Mouse (Mus musculus): ENCODE measurements around the gene Slc6a14. TPM values are rescaled to one million over a fixed set of nuclear protein-coding genes. Genes with fewer than 3 reads are reported as not detected.

Gene Slc6a14
- 1.1 and 1.3 TPM in 2 replicates for polyA plus RNA-seq (2015; fragmentation: Nextera tagmentation; extraction: Ambion mirVana)

DNA sequence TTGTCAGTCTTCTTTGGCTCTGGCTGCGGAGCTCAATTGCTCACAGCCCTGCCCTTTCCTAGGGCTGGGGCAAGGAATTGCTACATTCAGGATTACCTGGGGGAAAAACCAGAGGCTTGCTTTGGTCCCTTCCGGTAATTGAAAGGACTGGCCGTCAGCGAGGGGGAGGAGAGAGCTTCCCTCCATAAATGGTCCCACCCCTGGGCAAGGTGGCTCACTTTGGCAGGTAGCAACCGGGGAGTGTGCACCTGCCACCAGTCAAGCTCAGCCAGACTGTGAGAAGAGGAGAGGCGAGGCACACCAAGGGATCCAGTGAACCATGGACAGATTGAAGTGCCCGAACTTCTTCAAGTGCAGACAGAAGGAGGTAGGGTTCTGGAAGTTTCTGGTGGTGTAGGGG is at the start of gene Slc6a14:
TSS of gene Slc6a14 (plus strand) at position 68 of the 400 bp plus-strand sequence.
- Histone ChIP-seq H3K4me2 (replicated peaks) (no peak within 1 kb of the TSS), H3K27me3 (replicated peaks) (no peaks in the 10 kb centered on the region), H3K9me3 (no peaks in the 10 kb centered on the region), H3K9ac (no peak within 1 kb of the TSS), H3K4me3 (replicated peaks) (no peak within 1 kb of the TSS), H3K27ac (no peak within 1 kb of the TSS), H3K36me3 (no peaks in the 10 kb centered on the region), H3K4me1 (replicated peaks) (no peaks in the 10 kb centered on the region)
- 63% methylated on average over 7 of the region's 7 CpGs for WGBS
- ATAC-seq: no peak; the same call in 1 of the 2 replicates

DNA sequence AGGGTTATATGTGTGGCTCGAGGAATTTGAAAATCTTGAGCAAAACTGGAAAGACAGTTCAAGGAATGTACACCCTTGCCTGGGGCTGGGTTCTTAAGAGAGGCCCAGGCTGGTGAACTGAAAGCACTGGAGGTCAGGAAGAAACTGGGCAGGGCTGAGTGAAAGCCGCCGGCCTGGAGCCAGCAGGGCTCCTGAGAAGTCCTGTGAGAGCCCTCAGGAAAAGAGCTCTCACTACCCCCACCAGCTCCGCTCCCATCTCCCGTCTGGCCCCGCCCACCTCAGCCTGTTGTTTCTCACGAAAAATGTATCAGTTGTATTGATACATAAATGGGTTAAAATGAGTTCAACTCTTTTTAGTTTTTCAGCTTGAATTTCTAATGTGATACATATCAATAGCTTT is 43.8 kb upstream of the Slc6a14 start:
- 26% methylated on average over 7 of the region's 7 CpGs for WGBS
- no peaks in the 10 kb centered on the region for H3K27me3 ChIP-seq (replicated peaks)
- no peaks in the 10 kb centered on the region for H3K4me1 ChIP-seq (replicated peaks)

DNA sequence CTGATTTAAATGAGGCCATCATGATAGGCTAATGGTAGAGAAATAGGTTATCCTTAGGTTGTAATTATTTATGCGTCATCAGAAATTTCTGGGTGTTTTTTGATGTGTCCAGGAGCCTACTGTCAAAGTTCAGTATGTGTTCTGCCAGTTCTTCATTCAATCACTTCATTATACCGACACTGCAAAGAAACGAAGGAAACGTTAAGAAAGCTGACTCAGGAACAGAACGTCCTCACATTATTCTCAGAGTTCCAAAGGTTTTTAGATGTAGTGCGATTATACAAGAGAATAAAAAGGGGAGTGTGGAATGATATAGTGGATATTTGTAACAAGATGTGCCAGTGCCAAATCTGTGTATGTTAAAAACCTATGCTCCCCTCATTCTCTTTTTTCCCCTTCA is 19.5 kb upstream of the Slc6a14 start:
- Histone ChIP-seq H3K27ac (no peak overlapping the region), H3K9me3 (no peaks in the 10 kb centered on the region), H3K4me2 (replicated peaks) (no peak overlapping the region), H3K4me3 (replicated peaks) (no peak overlapping the region), H3K27me3 (replicated peaks) (no peaks in the 10 kb centered on the region), H3K4me1 (replicated peaks) (no peaks in the 10 kb centered on the region), H3K9ac (no peak overlapping the region), H3K36me3 (no peaks in the 10 kb centered on the region)
- WGBS: 67% methylated on average over 6 of the region's 6 CpGs
- no peak for ATAC-seq

More for the DNA sequence above, 43.8 kb upstream of the Slc6a14 start:
- ATAC-seq: no peak
- H3K27ac ChIP-seq: no peak overlapping the region
- no peak overlapping the region for H3K4me2 ChIP-seq (replicated peaks)
- no peaks in the 10 kb centered on the region for H3K36me3 ChIP-seq
- no peak overlapping the region for H3K4me3 ChIP-seq (replicated peaks)
- H3K9ac ChIP-seq: no peak overlapping the region
- no peaks in the 10 kb centered on the region for H3K9me3 ChIP-seq

DNA sequence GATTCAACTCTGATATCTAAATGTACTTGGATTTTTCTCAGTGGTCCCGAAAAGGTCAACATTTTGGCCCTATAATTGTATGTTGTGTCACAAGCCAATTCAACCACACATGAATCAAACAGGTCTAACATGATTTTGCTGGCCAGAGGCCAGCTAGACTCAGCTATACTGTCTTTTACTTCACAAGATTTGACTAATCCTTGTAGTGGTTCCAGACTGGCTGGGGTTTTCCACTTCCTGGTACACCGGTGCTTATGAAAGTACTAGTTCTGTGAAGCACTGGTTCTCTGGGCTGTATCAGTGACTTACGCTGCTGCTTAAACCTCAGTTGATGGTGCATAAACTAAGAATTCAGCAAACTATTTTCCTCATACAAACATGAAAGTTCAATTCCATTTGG is 19.0 kb upstream of the Slc6a14 start:
- H3K36me3 ChIP-seq: no peaks in the 10 kb centered on the region
- H3K27me3 ChIP-seq (replicated peaks): no peaks in the 10 kb centered on the region
- no peak overlapping the region for H3K4me2 ChIP-seq (replicated peaks)
- 85% methylated on average over 3 of the region's 3 CpGs for whole genome bisulfite sequencing
- no peaks in the 10 kb centered on the region for H3K4me1 ChIP-seq (replicated peaks)
- no peaks in the 10 kb centered on the region for H3K9me3 ChIP-seq
- no peak overlapping the region for H3K9ac ChIP-seq
- no peak overlapping the region for H3K27ac ChIP-seq
- ATAC-seq: no peak
- no peak overlapping the region for H3K4me3 ChIP-seq (replicated peaks)

DNA sequence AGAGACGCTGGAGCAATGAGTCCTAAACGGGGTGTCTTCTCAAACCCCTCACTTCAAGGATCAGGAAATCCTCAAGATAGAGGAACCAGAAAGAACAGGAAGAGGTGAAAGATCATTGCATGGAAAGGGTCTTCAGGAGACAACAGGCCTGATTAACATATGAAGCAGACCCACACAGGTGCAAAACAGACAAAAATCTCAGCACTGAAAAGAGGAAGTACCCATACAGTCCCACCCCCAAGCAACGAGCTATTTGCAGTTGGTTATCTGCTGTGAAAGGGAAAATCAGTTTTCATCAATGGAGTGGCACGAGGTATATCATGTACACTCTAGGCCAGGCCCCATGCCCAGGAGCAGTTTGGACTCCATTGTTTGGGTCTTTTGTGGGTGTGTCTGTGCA is 13.1 kb upstream of the Slc6a14 start:
- Histone ChIP-seq H3K36me3 (no peaks in the 10 kb centered on the region), H3K27me3 (replicated peaks) (no peaks in the 10 kb centered on the region), H3K4me2 (replicated peaks) (no peak overlapping the region), H3K27ac (no peak overlapping the region), H3K9me3 (no peaks in the 10 kb centered on the region), H3K4me1 (replicated peaks) (no peaks in the 10 kb centered on the region), H3K9ac (no peak overlapping the region), H3K4me3 (replicated peaks) (no peak overlapping the region)
- ATAC-seq: no peak
- 76% methylated on average over 4 of the region's 4 CpGs for WGBS

DNA sequence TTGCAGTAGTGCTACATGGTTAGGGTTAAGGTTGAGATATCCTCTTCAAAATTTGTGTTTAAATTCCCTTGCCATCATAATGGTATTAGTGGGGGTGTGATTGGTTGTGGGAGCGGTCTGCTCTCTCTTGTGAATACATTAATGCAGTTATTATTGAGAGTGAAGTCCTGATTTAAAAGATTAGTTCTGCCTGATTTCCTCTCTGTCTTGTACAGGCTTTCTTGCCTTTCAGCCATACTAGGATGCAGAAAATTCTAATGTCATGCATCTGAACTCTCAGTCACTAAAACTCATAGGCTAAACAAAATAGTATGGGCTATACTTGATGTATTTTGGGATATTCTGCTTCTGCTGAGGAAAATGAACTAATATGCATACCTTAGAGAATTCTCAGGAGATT is 10.2 kb upstream of the Slc6a14 start:
- no peaks in the 10 kb centered on the region for H3K4me1 ChIP-seq (replicated peaks)
- no peak overlapping the region for H3K9ac ChIP-seq
- H3K9me3 ChIP-seq: no peaks in the 10 kb centered on the region
- no peak overlapping the region for H3K4me3 ChIP-seq (replicated peaks)
- H3K4me2 ChIP-seq (replicated peaks): no peak overlapping the region
- no peaks in the 10 kb centered on the region for H3K27me3 ChIP-seq (replicated peaks)
- WGBS: 83% methylated on average over 1 of the region's 1 CpGs
- H3K36me3 ChIP-seq: no peaks in the 10 kb centered on the region
- no peak overlapping the region for H3K27ac ChIP-seq
- ATAC-seq: no peak

DNA sequence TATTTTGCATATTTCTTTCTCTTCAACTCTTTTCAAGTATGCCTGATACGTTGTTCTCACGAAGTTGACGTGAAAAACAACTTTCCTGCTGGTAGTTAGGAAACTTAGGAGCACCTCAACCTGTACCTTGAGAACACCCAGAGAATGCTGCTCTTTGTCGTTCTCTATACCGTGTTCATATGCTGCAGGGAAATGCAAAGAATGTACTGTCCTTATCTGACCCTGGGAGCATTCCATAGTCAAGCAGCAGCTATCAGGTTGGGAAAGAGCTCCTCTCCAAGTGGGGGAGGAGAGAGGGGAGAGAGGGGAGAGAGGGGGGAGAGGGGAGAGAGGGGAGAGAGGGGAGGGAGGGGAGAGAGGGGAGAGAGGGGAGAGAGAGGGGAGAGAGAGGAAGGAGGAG is 597 bp downstream of the Slc6a14 start:
- H3K27me3 ChIP-seq (replicated peaks): no peaks in the 10 kb centered on the region
- 58% methylated on average over 5 of the region's 5 CpGs for WGBS
- H3K4me1 ChIP-seq (replicated peaks): no peaks in the 10 kb centered on the region
- no peak overlapping the region for H3K4me3 ChIP-seq (replicated peaks)
- H3K36me3 ChIP-seq: no peaks in the 10 kb centered on the region
- no peaks in the 10 kb centered on the region for H3K9me3 ChIP-seq
- no peak overlapping the region for H3K9ac ChIP-seq
- no peak overlapping the region for H3K27ac ChIP-seq
- no peak overlapping the region for H3K4me2 ChIP-seq (replicated peaks)
- no peak for ATAC-seq

DNA sequence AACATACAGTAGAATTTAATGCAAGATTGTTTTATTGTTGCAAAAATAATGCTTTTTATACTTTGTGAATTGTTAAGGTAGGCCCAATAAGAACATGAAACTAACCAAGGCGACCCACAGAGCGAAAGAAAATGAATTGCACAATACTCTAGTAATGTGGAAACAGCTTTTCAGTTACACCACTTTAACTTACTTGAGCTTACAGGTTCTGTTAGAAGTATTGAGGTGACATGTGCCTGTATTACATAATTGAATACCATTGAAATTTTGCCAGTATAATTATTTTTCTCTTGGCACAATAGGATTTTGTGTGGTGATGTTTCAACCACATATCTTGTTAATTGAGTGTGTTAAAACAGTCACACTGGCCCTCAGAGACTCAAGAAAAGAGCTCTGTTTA is 2.2 kb downstream of the Slc6a14 start:
- H3K9me3 ChIP-seq: no peaks in the 10 kb centered on the region
- H3K27ac ChIP-seq: no peak overlapping the region
- ATAC-seq: no peak
- H3K9ac ChIP-seq: no peak overlapping the region
- no peaks in the 10 kb centered on the region for H3K4me1 ChIP-seq (replicated peaks)
- H3K36me3 ChIP-seq: no peaks in the 10 kb centered on the region
- H3K4me2 ChIP-seq (replicated peaks): no peak overlapping the region
- no peak overlapping the region for H3K4me3 ChIP-seq (replicated peaks)
- no peaks in the 10 kb centered on the region for H3K27me3 ChIP-seq (replicated peaks)
- WGBS: 97% methylated on average over 2 of the region's 2 CpGs

DNA sequence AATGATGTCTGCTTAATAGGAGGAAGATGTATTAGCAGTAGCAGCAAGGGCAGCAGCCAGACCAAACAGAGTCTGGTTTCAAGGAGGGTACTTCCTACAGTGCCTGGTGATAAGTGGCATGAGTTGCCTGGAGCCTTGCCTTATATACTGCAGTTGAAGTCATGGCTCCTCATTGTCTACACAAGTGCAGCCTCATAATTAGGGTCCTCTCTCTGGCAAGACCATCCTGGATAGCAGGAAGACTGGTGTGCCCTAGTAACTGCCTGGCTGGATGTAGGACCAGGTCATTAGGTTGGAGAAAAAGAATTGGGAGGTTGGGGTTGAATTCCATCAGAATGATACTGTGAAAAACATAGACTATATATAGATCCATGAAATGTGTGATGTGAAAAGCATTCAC is 30.3 kb downstream of the Slc6a14 start, which contains the start of gene Gm28269:
TSS of gene Gm28269 (minus strand) at position 101 of the 400 bp plus-strand sequence.
- Histone ChIP-seq H3K4me2 (replicated peaks) (no peak within 1 kb of the TSS), H3K4me3 (replicated peaks) (no peak within 1 kb of the TSS), H3K27me3 (replicated peaks) (no peaks in the 10 kb centered on the region), H3K36me3 (no peaks in the 10 kb centered on the region), H3K9ac (no peak within 1 kb of the TSS), H3K4me1 (replicated peaks) (no peaks in the 10 kb centered on the region), H3K27ac (no peak within 1 kb of the TSS), H3K9me3 (no peaks in the 10 kb centered on the region)
- ATAC-seq: no peak

Other genes with a start within 250 kb of the Slc6a14 start
- gene Agtr2, start 230.4 kb upstream of the Slc6a14 start, polyA plus RNA-seq (2015; fragmentation: Nextera tagmentation; extraction: Ambion mirVana): 11.3 and 16.4 TPM in 2 replicates
- not detected in 2 replicates for gene Gm28269, start 30.2 kb downstream of the Slc6a14 start, polyA plus RNA-seq (2015; fragmentation: Nextera tagmentation; extraction: Ambion mirVana)